Mouse (Mus musculus) intestine, embryonic 16.5 days (tissue): ENCODE measurements around the gene Akip1. TPM values are rescaled to one million over a fixed set of nuclear protein-coding genes. Genes with fewer than 3 reads are reported as not detected.

Source experiments
- ATAC-seq: fragments of 200-750 bp; cut with Nextera tagmentation; 2 replicates; pipeline ENCODE4 v1.8.0; 2017; ENCODE audit warnings: moderate TSS enrichment, moderate library complexity
- H3K27ac ChIP-seq: fragments of 300-500 bp; sonication (generic); 2 replicates; pipeline ENCODE4 v1.5.1; 2014; ENCODE audit warnings: mild to moderate bottlenecking, low read length
- H3K27me3 ChIP-seq: fragments of 300-500 bp; sonication (generic); replicated peaks from 2 replicates; pipeline ENCODE4 v1.6.1; 2014; ENCODE audit warnings: low read length, control low read depth, mixed read lengths; ENCODE audit not compliant: control insufficient read depth, insufficient read depth
- H3K36me3 ChIP-seq: fragments of 300-500 bp; sonication (generic); 2 replicates; pipeline ENCODE4 v1.6.1; 2014; ENCODE audit warnings: low read length, control low read depth; ENCODE audit not compliant: control insufficient read depth, insufficient read depth
- H3K4me1 ChIP-seq: fragments of 300-500 bp; sonication (generic); 2 replicates; pipeline ENCODE4 v1.6.1; 2014; ENCODE audit warnings: low read length, control low read depth, mixed read lengths; ENCODE audit not compliant: control insufficient read depth, insufficient read depth
- H3K4me2 ChIP-seq: fragments of 300-500 bp; sonication (generic); 2 replicates; pipeline ENCODE4 v1.6.1; 2014; ENCODE audit warnings: low read depth, low read length, control low read depth
- H3K4me3 ChIP-seq: fragments of 300-500 bp; sonication (generic); 2 replicates; pipeline ENCODE4 v1.5.1; 2014; ENCODE audit warnings: mild to moderate bottlenecking, low read length
- H3K9ac ChIP-seq: fragments of 300-500 bp; sonication (generic); 2 replicates; pipeline ENCODE4 v1.6.1; 2014; ENCODE audit warnings: low read depth, low read length
- H3K9me3 ChIP-seq: fragments of 300-500 bp; sonication (generic); 2 replicates; pipeline ENCODE4 v1.6.1; 2016; ENCODE audit warnings: low read length, control low read depth; ENCODE audit not compliant: control insufficient read depth
- WGBS: fragments of 180-500 bp; shearing (Covaris S2); extraction: QIAGEN DNeasy Blood & Tissue Kit; methylation state at CpG from one replicate; pipeline ENCODE4 v1.1.7; 2014; 5-methylcytosine and 5-hydroxymethylcytosine counted together
- polyA plus RNA-seq: library from polyadenylated mRNA; unstranded; fragments of >200 nt; fragmentation: Nextera tagmentation; extraction: Ambion mirVana; gene quantifications from 2 replicates; pipeline ENCODE4 v1.2.1, GENCODE M21; 2015

The Akip1 gene
- 37.6 and 40.9 TPM in 2 replicates for polyA plus RNA-seq

DNA sequence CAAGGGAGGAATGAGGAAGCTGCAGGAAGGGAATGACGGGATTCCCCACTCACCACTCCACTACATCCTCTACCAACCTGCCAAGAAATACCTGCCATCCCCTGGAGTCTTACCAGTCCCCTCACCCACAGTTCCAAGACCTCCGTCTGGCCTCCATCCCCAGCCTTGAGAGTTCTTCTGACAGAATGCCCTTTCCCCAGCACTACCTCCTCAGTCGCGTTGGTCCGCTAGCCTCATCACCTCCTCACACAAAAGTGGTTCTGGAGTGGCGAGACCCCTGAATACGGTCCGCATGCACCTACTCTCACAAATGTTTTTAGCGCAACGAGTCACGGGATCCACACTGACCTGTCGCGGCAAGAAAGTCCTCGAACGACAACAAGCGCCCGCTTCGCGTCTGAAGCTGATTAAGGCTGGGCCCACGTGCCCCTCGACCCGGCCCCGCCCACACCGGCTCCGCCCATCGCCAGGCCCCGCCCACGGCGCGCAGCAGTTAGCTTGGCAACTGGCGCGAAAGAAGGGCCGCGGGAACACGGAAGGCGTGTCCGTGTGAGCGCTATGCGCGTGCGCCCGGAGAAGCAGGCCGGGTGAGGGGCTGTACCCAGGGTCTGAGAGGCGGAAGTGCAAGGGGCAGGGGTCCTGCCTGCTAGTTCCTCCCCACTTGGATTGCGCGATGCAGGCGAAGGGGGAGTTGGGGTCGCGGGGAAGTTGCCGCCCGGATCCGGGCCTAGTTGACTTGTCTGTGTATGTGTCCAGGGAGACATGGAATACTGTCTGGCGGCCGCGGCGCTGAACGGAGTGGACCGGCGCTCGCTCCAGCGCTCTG, at the start of gene Akip1, which contains the start of gene St5:
Gene Akip1 (plus strand): TSS at position 501 of the 826 bp plus-strand sequence.
Gene St5 (minus strand): TSS at position 416 of the 826 bp plus-strand sequence.
- Histone ChIP-seq H3K36me3 (no peaks in the 10 kb centered on the region), H3K4me2 (peak within 1 kb of the TSS; percentile 69), H3K9me3 (no peaks in the 10 kb centered on the region), H3K4me1 (0 out of 2 replicates have a peak, but pooled peaks cover 9% of the 10 kb centered on the region), H3K27ac (peak within 1 kb of the TSS; percentile 78), H3K4me3 (peak within 1 kb of the TSS; percentile 74), H3K27me3 (no peaks in the 10 kb centered on the region), H3K9ac (peak within 1 kb of the TSS; percentile 81)
- peak; percentile 97 for ATAC-seq
- under 1% methylated on average over 61 of the region's 61 CpGs for WGBS

DNA sequence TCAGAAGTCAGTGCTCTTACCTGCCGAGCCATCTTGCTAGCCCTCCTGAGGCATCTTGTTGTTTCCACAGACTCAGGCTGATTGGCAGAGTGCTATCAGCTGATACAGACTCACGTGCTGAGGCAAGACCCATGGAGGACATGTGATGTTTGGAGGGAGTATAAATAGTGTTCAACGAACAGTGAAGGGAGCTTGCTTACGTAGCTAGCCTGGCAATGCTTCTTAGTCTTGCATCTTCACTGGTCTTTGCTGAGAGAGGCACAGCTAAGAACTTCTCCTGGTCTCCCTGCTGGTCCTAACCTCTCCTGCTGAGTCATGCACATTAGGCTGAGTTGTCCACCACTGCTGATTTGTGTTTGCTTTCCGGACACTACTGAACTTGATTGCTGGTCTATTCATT, 48.6 kb upstream of the Akip1 start:
- Histone ChIP-seq H3K9me3 (no peaks in the 10 kb centered on the region), H3K27me3 (no peaks in the 10 kb centered on the region), H3K27ac (no peak overlapping the region), H3K4me2 (no peak overlapping the region), H3K9ac (no peak overlapping the region), H3K4me3 (no peak overlapping the region), H3K4me1 (peaks cover 5% of the 10 kb centered on the region; the same call in 1 of the 2 replicates), H3K36me3 (no peaks in the 10 kb centered on the region)
- no peak for ATAC-seq
- WGBS = 79% methylated on average over 5 of the region's 5 CpGs

GRCm38 (mm10) chr7:109657884-109658283, 45.6 kb upstream of the Akip1 start:
- Histone ChIP-seq H3K4me1 (peaks cover 5% of the 10 kb centered on the region; the same call in 1 of the 2 replicates), H3K27ac (no peak overlapping the region), H3K4me3 (no peak overlapping the region), H3K4me2 (no peak overlapping the region), H3K36me3 (no peaks in the 10 kb centered on the region), H3K9me3 (no peaks in the 10 kb centered on the region), H3K27me3 (no peaks in the 10 kb centered on the region), H3K9ac (no peak overlapping the region)
- 37% methylated on average over 6 of the region's 6 CpGs for WGBS
- ATAC-seq = no peak

GRCm38 (mm10) chr7:109659278-109659677, 44.2 kb upstream of the Akip1 start:
- H3K27me3 ChIP-seq = no peaks in the 10 kb centered on the region
- no peak overlapping the region for H3K27ac ChIP-seq
- no peak overlapping the region for H3K4me3 ChIP-seq
- 89% methylated on average over 2 of the region's 2 CpGs for WGBS
- H3K4me1 ChIP-seq = peaks cover 7% of the 10 kb centered on the region; the same call in 1 of the 2 replicates
- no peaks in the 10 kb centered on the region for H3K36me3 ChIP-seq
- H3K9ac ChIP-seq = no peak overlapping the region
- no peaks in the 10 kb centered on the region for H3K9me3 ChIP-seq
- ATAC-seq = no peak
- H3K4me2 ChIP-seq = no peak overlapping the region

- ATAC-seq = no peak
- peaks cover 8% of the 10 kb centered on the region; the same call in 1 of the 2 replicates for H3K4me1 ChIP-seq
- H3K27me3 ChIP-seq = no peaks in the 10 kb centered on the region
- H3K4me2 ChIP-seq = no peak overlapping the region
- H3K4me3 ChIP-seq = no peak overlapping the region
- H3K9ac ChIP-seq = no peak overlapping the region
- H3K27ac ChIP-seq = no peak overlapping the region
- WGBS = 77% methylated on average over 4 of the region's 4 CpGs
- no peaks in the 10 kb centered on the region for H3K36me3 ChIP-seq
- H3K9me3 ChIP-seq = no peaks in the 10 kb centered on the region
These were observed 40.9 kb upstream of the Akip1 start for GRCm38 (mm10) chr7:109662626-109663025.

- H3K4me3 ChIP-seq = no peak overlapping the region
- no peak overlapping the region for H3K9ac ChIP-seq
- no peaks in the 10 kb centered on the region for H3K36me3 ChIP-seq
- no peak overlapping the region for H3K27ac ChIP-seq
- H3K4me2 ChIP-seq = no peak overlapping the region
- no peak for ATAC-seq
- H3K27me3 ChIP-seq = no peaks in the 10 kb centered on the region
- 78% methylated on average over 5 of the region's 5 CpGs for WGBS
- H3K9me3 ChIP-seq = no peaks in the 10 kb centered on the region
- H3K4me1 ChIP-seq = peaks cover 3% of the 10 kb centered on the region; the same call in 1 of the 2 replicates
These were observed 36.8 kb upstream of the Akip1 start for GRCm38 (mm10) chr7:109666664-109667063.

DNA sequence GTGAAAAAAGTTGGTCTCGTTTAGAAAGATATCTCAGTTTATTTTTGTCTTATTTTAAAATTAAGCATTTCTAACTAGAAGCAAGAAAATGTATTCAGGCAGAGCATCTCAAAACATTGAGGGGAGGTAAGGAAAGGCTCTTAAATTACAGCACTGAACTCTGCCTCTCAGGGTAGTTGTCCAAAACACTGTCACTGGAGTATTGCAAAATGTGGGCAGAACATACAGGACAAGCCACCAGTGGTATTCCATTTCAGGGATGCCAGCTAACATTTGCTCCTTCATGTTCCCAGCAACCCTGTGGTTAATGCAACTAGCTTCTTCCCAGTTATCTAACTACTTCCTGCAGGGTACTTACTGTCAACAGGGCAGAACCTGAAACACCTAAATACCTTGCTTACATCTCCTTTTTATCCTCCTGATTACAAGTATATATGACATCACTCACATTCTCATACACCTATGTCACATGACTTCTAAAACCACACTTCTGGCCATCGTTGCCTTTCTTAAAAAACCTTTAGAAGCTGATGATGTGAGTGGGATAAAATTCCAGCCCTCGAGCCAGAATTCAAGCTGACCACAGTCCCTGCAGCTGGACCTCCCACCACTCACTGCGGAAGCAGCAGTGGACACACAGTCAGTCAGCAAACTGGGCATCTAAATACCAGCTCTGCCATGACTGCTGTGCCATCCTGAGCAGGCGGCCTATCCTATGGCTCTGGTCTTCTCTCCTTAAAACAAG, 33.9 kb upstream of the Akip1 start:
- Histone ChIP-seq H3K27ac (no peak overlapping the region), H3K4me3 (peak overlapping the region; percentile 21), H3K9me3 (no peaks in the 10 kb centered on the region), H3K9ac (no peak overlapping the region), H3K27me3 (no peaks in the 10 kb centered on the region), H3K4me2 (peak overlapping the region; percentile 17; the same call in 1 of the 2 replicates), H3K36me3 (no peaks in the 10 kb centered on the region), H3K4me1 (peaks cover 3% of the 10 kb centered on the region)
- 74% methylated on average over 5 of the region's 5 CpGs for WGBS
- ATAC-seq = no peak

- no peaks in the 10 kb centered on the region for H3K27me3 ChIP-seq
- peak overlapping the region; percentile 92 for H3K9ac ChIP-seq
- peak overlapping the region; percentile 86 for H3K4me2 ChIP-seq
- WGBS = under 1% methylated on average over 36 of the region's 44 CpGs
- no peaks in the 10 kb centered on the region for H3K36me3 ChIP-seq
- no peaks in the 10 kb centered on the region for H3K9me3 ChIP-seq
- H3K4me3 ChIP-seq = peak overlapping the region; percentile 82
- H3K27ac ChIP-seq = peak overlapping the region; percentile 98
- peaks cover 3% of the 10 kb centered on the region for H3K4me1 ChIP-seq
- ATAC-seq = peak; percentile 97
These were observed 31.7 kb upstream of the Akip1 start for GRCm38 (mm10) chr7:109671581-109672471.
